Mouse (Mus musculus): ENCODE results near the gene Robo1.

The Robo1 gene

GRCm38 (mm10) chr16:72828381-72828780, 520.3 kb downstream of the Robo1 start:
- DNase-seq (ENCODE audit: low spot score) = no peak

GRCm38 (mm10) chr16:72829530-72829929, 521.4 kb downstream of the Robo1 start:
- no peak for DNase-seq (ENCODE audit: low spot score)

GRCm38 (mm10) chr16:72830394-72831056, 522.4 kb downstream of the Robo1 start:
- no peak for DNase-seq (ENCODE audit: low spot score)

- DNase-seq (ENCODE audit: low spot score) = no peak
These were observed 526.2 kb downstream of the Robo1 start for GRCm38 (mm10) chr16:72834266-72834665.

- DNase-seq (ENCODE audit: low spot score) = no peak
These were observed 530.9 kb downstream of the Robo1 start for GRCm38 (mm10) chr16:72839031-72839430.

DNA sequence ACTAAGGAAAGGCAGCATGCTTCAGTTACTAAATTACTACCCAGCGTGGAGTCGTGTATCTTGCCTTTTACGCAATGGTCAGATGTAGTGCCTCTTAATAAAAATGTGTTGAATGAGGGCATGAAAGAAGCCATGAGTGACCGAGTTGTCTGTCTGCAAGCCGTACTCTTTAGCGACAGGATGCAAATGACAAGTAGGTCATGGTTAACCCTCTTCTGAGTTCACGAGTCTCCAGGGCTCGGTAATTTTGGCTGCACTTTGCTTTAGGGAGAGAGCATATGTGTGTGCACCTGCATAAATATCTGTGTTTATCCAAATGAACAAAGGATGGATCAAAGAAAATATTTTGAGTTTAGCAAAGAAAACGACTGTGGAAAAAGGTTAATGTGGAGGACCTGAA, 533.0 kb downstream of the Robo1 start:
- DNase-seq (ENCODE audit: low spot score) = no peak

DNA sequence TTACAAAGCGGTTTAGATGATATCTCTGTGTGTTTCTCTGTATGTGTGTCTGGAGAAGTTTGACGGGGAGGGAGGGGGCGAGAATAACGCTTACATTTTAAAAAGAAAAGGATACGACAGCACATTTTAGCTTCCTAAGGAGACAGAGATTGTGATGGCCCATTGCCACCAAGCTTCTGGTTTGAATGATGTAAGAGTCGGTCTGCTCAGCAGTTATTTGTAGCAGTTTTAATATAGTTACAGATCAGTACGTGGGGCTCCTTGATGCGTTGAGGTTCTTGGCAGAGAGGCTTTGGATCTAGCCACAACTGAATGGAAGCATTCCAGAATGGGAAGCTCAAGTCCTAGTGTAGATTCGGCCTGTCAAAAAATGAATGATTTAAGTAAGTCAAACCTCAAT, 546.0 kb downstream of the Robo1 start:
- no peak for DNase-seq (ENCODE audit: low spot score)

DNA sequence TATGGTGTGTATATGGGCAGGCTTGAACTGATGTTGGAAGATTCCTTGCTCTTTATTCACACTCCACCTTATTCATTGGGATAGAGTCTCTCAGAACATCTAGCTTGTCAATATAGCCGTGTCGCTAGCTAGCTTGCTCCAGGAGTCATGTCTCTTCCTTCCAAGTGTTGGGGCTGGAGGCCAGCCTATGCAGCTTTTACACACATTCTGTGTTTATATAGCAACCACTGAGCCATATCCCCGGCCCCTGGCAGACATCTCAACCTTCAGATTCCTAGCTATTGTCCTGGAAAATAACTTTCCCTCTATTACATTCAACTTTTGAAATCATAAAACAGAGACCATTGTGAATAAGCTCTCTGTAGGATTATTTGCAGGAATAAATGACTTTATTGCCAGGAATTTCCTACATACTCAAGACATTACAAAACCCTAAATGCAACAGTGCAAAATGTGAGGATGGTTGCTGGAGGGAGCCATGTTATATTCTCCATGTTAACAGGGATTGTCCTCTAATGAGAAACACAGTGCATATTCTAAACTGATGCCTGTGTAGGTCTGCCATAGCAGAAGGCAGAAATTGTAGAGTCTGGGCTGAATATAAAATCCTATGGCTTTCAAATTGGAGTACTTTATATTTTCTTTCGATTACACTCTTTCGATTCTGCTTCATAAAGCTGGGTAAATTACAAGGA, 546.9 kb downstream of the Robo1 start:
- no peak for DNase-seq (ENCODE audit: low spot score)

DNA sequence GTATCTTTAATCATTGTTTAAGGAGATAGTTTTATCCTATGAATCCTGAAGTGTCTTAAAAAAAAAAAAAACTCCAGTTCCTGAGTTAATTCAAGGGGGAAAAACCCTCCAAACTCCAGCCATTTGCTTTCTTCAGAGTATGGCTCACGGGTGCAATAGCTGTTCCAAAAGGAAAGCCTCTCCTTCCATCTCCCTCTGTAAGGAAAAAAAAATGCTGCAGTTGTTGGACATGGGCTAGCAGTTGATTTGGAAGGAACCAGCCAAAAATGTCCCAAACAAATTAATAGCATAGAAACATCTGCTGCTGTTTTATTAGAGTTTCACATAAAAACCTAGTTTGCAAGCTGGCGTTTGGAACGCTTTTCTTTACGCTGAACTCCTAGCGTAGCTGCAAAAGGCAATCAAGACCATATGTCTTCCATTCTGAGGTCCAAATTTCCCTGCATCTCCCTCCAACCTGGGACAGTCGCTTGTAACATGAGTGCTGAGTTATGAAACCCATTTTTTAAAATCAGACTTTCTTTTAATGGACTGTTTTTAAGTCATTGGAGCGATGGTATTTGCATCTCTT, 553.7 kb downstream of the Robo1 start:
- DNase-seq (ENCODE audit: low spot score) = no peak

GRCm38 (mm10) chr16:72866011-72866410, 557.9 kb downstream of the Robo1 start:
- no peak for DNase-seq (ENCODE audit: low spot score)

DNA sequence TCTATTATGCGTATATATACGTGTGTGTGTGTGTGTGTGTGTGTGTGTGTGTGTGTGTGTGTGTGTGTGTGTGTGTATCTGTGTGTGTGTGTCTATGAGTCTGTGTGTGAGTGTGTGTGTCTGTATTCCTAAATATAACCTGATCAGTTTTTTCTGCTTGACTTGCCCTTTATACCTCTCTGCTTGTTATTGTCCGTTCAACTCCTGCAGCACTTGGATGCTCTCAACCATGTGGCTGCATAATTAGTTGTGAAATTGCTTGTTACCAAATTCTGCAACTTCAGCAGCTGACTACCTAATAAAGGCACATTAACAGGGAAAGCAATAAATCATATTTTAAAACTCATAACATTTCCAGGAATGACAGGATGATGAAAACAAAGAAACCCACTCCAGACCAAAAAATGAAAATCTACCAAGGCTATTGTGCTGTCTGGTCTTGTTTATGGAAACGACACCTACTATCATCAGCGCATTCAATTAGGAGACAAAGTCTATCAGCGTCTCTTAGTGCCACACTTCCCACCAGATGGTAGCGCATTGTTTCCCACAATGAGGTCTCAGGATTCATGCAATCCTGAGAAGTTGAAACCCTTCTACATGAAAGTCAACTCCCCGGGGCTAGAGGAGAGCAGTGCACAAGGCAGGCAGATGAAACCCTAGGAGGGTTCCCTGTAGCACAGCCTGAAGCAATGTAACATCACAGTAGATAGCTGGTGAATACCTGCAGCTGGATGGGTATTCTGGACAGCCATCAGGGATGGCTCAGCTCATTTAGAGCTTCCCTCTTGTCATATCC, 567.0 kb downstream of the Robo1 start:
- no peak for DNase-seq (ENCODE audit: low spot score)

DNA sequence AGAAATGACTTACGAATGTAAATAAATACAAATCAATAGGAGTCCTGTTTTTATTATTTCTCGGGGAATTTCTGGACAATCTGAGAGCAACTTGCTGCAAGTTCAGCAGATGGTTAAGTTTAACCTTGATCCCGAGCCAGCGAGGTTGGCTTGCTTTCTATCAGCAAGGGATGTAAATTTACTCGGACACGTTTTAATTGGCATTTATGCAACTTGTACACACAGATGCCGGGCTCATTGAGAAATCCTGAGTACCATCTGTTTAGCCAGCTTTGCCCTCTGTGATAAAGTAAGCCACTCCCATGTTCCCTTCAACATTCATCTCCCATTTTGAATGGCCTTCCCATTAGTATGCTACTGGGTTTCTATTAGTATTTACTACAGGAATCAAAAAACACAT, 580.0 kb downstream of the Robo1 start:
- DNase-seq (ENCODE audit: low spot score) = peak; percentile 40

DNA sequence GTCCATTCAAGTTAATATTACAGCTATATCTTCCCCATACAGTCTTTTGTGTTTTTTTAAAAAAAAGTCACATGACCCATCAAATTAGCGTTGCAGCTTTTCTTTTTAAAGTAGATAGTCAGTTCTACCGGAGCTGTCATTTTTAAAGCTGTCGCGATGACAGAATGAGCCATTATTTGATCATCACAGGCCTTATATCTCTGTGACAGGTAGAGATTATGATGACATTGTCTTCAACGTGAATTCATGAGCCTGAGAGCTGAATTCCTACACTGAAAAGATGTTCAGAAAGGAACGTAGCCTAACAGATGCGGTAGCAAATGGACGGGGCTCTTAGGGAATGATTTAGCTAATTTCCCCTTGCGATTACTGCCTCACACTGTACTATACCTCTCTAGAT, 581.3 kb downstream of the Robo1 start:
- DNase-seq (ENCODE audit: low spot score) = no peak

GRCm38 (mm10) chr16:72897125-72897524, 589.0 kb downstream of the Robo1 start:
- DNase-seq (ENCODE audit: low spot score) = no peak

DNA sequence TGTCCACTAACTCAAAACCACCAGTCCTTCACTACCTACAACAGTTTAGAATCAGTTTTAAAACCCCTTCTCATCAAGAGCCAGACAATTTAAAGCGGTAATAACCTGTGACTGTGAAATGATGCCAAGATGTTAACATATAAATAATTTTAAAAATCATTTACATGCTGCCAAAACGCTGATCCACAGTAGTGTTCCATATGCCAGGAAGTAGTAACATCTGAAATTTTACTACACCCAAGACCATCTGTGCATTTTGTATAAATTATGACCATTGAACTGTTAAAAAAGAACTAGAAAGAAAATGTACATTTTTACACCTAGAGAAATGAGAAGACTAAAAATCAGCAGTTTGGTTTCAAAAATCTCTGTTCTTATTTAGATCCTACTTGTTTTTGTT, 600.8 kb downstream of the Robo1 start:
- no peak for DNase-seq (ENCODE audit: low spot score)

DNA sequence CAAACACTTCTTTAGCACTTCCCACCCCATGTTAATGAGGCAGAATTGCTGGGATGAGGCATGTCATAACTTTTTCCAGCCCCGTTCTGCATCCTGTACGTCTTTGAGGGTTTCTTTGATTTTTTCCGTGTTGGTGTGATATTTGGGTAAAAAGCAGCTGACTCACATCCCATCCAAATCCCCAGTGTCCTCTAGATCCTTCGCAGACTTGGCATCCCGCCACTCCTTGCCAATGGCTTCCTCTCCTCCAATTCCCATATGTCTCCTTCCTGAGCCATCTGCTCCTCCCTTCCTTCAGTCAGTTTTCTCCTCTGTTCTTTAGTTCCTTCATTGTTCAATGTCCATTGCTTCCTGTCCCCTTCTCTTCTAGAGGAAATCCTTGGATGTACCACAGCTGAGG, 605.0 kb downstream of the Robo1 start:
- peak; percentile 50 for DNase-seq (ENCODE audit: low spot score)

DNA sequence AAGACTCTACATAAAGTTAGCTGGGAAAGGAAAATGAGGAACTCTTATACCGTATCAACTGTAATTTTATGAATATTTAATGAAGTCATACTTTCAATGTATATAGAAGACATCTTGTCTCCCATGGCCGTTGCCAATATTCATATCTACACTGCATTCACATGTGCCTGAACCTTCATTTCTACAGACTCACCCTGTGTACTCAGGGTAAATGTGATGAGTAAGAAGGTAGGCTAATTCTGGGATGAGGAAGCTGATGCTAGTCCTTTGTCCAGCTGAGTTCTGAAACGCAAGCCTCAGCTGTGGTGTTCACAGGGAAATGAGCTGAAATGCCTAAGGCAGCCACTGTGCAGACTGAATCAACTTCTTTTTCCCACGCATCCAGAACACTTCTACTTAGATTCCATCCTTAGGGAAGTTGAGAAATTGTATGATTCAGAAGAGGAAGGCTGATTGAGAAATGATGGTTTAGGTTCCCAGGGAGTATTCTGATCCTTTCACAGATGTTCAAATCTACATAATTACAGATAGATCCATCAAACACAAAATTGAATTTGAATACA, 606.0 kb downstream of the Robo1 start:
- DNase-seq (ENCODE audit: low spot score) = no peak

GRCm38 (mm10) chr16:72920013-72920412, 611.9 kb downstream of the Robo1 start:
- DNase-seq (ENCODE audit: low spot score) = no peak

GRCm38 (mm10) chr16:72924423-72925224, 616.5 kb downstream of the Robo1 start:
- peak; percentile 70 for DNase-seq (ENCODE audit: low spot score)

DNA sequence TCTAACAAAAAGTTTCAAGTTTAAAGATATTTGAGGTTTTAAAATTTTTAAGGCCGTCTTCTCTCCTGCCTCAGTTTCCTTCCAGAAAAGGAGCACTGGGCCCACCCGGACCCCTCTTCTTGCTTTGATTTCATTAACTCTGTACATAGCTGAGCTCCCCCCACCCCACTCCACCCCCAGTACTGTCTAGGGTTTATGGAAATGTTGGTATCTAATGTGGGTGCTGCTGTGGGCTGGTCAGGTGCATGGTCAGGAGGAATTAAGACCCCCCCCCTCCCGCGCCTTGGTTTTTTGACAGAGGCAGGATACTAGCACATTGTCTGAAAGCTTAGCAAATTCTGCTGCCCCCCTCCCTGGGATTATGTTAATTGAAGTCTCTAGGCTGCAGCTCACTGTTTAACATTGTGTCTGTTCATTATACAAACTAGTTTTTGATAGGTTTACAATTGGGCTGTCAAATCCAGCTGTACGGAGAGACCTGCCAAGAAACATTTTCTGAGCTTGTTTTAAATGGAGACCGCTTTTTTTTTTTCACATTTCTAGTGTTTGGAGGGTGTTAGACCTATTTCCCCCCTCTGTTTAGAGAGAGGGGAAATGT, 620.5 kb downstream of the Robo1 start:
- no peak for DNase-seq (ENCODE audit: low spot score)

GRCm38 (mm10) chr16:72930871-72931270, 622.8 kb downstream of the Robo1 start:
- DNase-seq (ENCODE audit: low spot score) = no peak
